Mouse (Mus musculus): ENCODE results near the gene Neurl4. TPM values are rescaled to one million over a fixed set of nuclear protein-coding genes. Genes with fewer than 3 reads are reported as not detected.

The Neurl4 gene
- polyA plus RNA-seq, 1 experiment from 2014 or later = 8.5 TPM

- H3K36me3 ChIP-seq = no peaks in the 10 kb centered on the region
- H3K27ac ChIP-seq (replicated peaks) = no peak overlapping the region
- H3K4me3 ChIP-seq (replicated peaks) = no peak overlapping the region
- no peak overlapping the region for H3K4me2 ChIP-seq (replicated peaks)
- H3K9me3 ChIP-seq (replicated peaks) = no peaks in the 10 kb centered on the region
- no peak overlapping the region for H3K9ac ChIP-seq
- ATAC-seq (ENCODE audit: insufficient number of reproducible peaks, low FRiP score, low TSS enrichment, low read depth) = no peak
- H3K4me1 ChIP-seq = peaks cover 20% of the 10 kb centered on the region
- peaks cover 59% of the 10 kb centered on the region for H3K27me3 ChIP-seq
- 30% methylated on average over 5 of the region's 5 CpGs for WGBS
Observed at GRCm38 (mm10) chr11:69961841-69962240, 61.0 kb downstream of the Neurl4 start.

Small RNA genes lying within 50 kb of the gene (microRNA-seq; reads per million reads assigned to microRNA genes)
- not detected for gene Mir6924 (ENCODE audit: borderline number of aligned reads)

Other genes starting within 250 kb of the Neurl4 start
- 5.2 TPM in 2 replicates for gene Sox15, start 245.8 kb upstream of the Neurl4 start, polyA plus RNA-seq (2015; fragmentation: Nextera tagmentation; extraction: Ambion mirVana)
- 66.5 and 67.3 TPM in 2 replicates for gene Mpdu1, start 238.4 kb upstream of the Neurl4 start, polyA plus RNA-seq (2015; fragmentation: Nextera tagmentation; extraction: Ambion mirVana)
- 26.3 and 28.3 TPM in 2 replicates for gene Cd68, start 234.9 kb upstream of the Neurl4 start, polyA plus RNA-seq (2015; fragmentation: Nextera tagmentation; extraction: Ambion mirVana)
- gene Eif4a1, start 228.6 kb upstream of the Neurl4 start, polyA plus RNA-seq (2015; fragmentation: Nextera tagmentation; extraction: Ambion mirVana) = 447 and 512 TPM in 2 replicates
- gene Senp3, start 219.0 kb upstream of the Neurl4 start, polyA plus RNA-seq (2015; fragmentation: Nextera tagmentation; extraction: Ambion mirVana) = 83.7 and 90.5 TPM in 2 replicates
- 1.0 and 1.1 TPM in 2 replicates for gene Tnfsf13, start 215.3 kb upstream of the Neurl4 start, polyA plus RNA-seq (2015; fragmentation: Nextera tagmentation; extraction: Ambion mirVana)
- 11.9 and 13.3 TPM in 2 replicates for gene Tnfsf12, start 205.2 kb upstream of the Neurl4 start, polyA plus RNA-seq (2015; fragmentation: Nextera tagmentation; extraction: Ambion mirVana)
- 4.0 and 6.0 TPM in 2 replicates for gene Tnfsfm13, start 205.0 kb upstream of the Neurl4 start, polyA plus RNA-seq (2015; fragmentation: Nextera tagmentation; extraction: Ambion mirVana)
- gene Polr2a, start 142.4 kb upstream of the Neurl4 start, polyA plus RNA-seq (2015; fragmentation: Nextera tagmentation; extraction: Ambion mirVana) = 24.3 and 28.2 TPM in 2 replicates
- gene Slc35g3, start 139.1 kb upstream of the Neurl4 start, polyA plus RNA-seq (2015; fragmentation: Nextera tagmentation; extraction: Ambion mirVana) = 0.15 and 0.18 TPM in 2 replicates
- 5.7 and 6.1 TPM in 2 replicates for gene Zbtb4, start 135.2 kb upstream of the Neurl4 start, polyA plus RNA-seq (2015; fragmentation: Nextera tagmentation; extraction: Ambion mirVana)
- 29.3 and 38.6 TPM in 2 replicates for gene Chrnb1, start 105.1 kb upstream of the Neurl4 start, polyA plus RNA-seq (2015; fragmentation: Nextera tagmentation; extraction: Ambion mirVana)
- gene Fgf11, start 99.2 kb upstream of the Neurl4 start, polyA plus RNA-seq (2015; fragmentation: Nextera tagmentation; extraction: Ambion mirVana) = 4.1 and 4.4 TPM in 2 replicates
- gene Tmem102, start 95.4 kb upstream of the Neurl4 start, polyA plus RNA-seq (2015; fragmentation: Nextera tagmentation; extraction: Ambion mirVana) = 7.5 and 10.0 TPM in 2 replicates
- not detected in 2 replicates for gene Gm39566, start 85.8 kb upstream of the Neurl4 start, polyA plus RNA-seq (2015; fragmentation: Nextera tagmentation; extraction: Ambion mirVana)
- gene Spem2, start 82.6 kb upstream of the Neurl4 start, polyA plus RNA-seq (2015; fragmentation: Nextera tagmentation; extraction: Ambion mirVana) = not detected in 2 replicates
- gene Spem1, start 78.9 kb upstream of the Neurl4 start, polyA plus RNA-seq (2015; fragmentation: Nextera tagmentation; extraction: Ambion mirVana) = 0.16 and 0.38 TPM in 2 replicates
- gene Nlgn2, start 63.3 kb upstream of the Neurl4 start, polyA plus RNA-seq (2015; fragmentation: Nextera tagmentation; extraction: Ambion mirVana) = 10.6 and 11.6 TPM in 2 replicates
- gene Tmem256, start 62.6 kb upstream of the Neurl4 start, polyA plus RNA-seq (2015; fragmentation: Nextera tagmentation; extraction: Ambion mirVana) = 388 and 399 TPM in 2 replicates
- gene Plscr3, start 54.7 kb upstream of the Neurl4 start, polyA plus RNA-seq (2015; fragmentation: Nextera tagmentation; extraction: Ambion mirVana) = 126 and 148 TPM in 2 replicates
- 6.9 TPM in 2 replicates for gene Tnk1, start 42.3 kb upstream of the Neurl4 start, polyA plus RNA-seq (2015; fragmentation: Nextera tagmentation; extraction: Ambion mirVana)
- gene Tmem95, start 23.1 kb upstream of the Neurl4 start, polyA plus RNA-seq (2015; fragmentation: Nextera tagmentation; extraction: Ambion mirVana) = 0.35 and 0.47 TPM in 2 replicates
- 13.8 and 18.1 TPM in 2 replicates for gene Kctd11, start 19.7 kb upstream of the Neurl4 start, polyA plus RNA-seq (2015; fragmentation: Nextera tagmentation; extraction: Ambion mirVana)
- 1.8 and 2.3 TPM in 2 replicates for gene Acap1, start 5.5 kb upstream of the Neurl4 start, polyA plus RNA-seq (2015; fragmentation: Nextera tagmentation; extraction: Ambion mirVana)
- gene 2810408A11Rik, start 85 bp upstream of the Neurl4 start, polyA plus RNA-seq (2015; fragmentation: Nextera tagmentation; extraction: Ambion mirVana) = 8.7 and 9.4 TPM in 2 replicates
- 84.5 and 85.1 TPM in 2 replicates for gene Gps2, start 12.8 kb downstream of the Neurl4 start, polyA plus RNA-seq (2015; fragmentation: Nextera tagmentation; extraction: Ambion mirVana)
- 1,531 and 1,570 TPM in 2 replicates for gene Eif5a, start 20.9 kb downstream of the Neurl4 start, polyA plus RNA-seq (2015; fragmentation: Nextera tagmentation; extraction: Ambion mirVana)
- gene Ybx2, start 34.7 kb downstream of the Neurl4 start, polyA plus RNA-seq (2015; fragmentation: Nextera tagmentation; extraction: Ambion mirVana) = 2.7 and 6.2 TPM in 2 replicates
- gene Slc2a4, start 47.1 kb downstream of the Neurl4 start, polyA plus RNA-seq (2015; fragmentation: Nextera tagmentation; extraction: Ambion mirVana) = 21.1 and 21.7 TPM in 2 replicates
- gene Cldn7, start 63.7 kb downstream of the Neurl4 start, polyA plus RNA-seq (2015; fragmentation: Nextera tagmentation; extraction: Ambion mirVana) = 37.5 and 57.4 TPM in 2 replicates
- gene Ctdnep1, start 80.1 kb downstream of the Neurl4 start, polyA plus RNA-seq (2015; fragmentation: Nextera tagmentation; extraction: Ambion mirVana) = 31.6 and 34.9 TPM in 2 replicates
- 112 and 113 TPM in 2 replicates for gene Elp5, start 81.4 kb downstream of the Neurl4 start, polyA plus RNA-seq (2015; fragmentation: Nextera tagmentation; extraction: Ambion mirVana)
- 543 and 559 TPM in 2 replicates for gene Gabarap, start 90.1 kb downstream of the Neurl4 start, polyA plus RNA-seq (2015; fragmentation: Nextera tagmentation; extraction: Ambion mirVana)
- 77.8 and 83.0 TPM in 2 replicates for gene Phf23, start 94.7 kb downstream of the Neurl4 start, polyA plus RNA-seq (2015; fragmentation: Nextera tagmentation; extraction: Ambion mirVana)
- gene Dvl2, start 99.5 kb downstream of the Neurl4 start, polyA plus RNA-seq (2015; fragmentation: Nextera tagmentation; extraction: Ambion mirVana) = 47.3 and 52.3 TPM in 2 replicates
- 95.6 and 97.7 TPM in 2 replicates for gene Acadvl, start 114.3 kb downstream of the Neurl4 start, polyA plus RNA-seq (2015; fragmentation: Nextera tagmentation; extraction: Ambion mirVana)
- 11.4 and 14.4 TPM in 2 replicates for gene Dlg4, start 115.9 kb downstream of the Neurl4 start, polyA plus RNA-seq (2015; fragmentation: Nextera tagmentation; extraction: Ambion mirVana)
- gene Asgr1, start 153.0 kb downstream of the Neurl4 start, polyA plus RNA-seq (2015; fragmentation: Nextera tagmentation; extraction: Ambion mirVana) = 0.24 and 0.27 TPM in 2 replicates
- 0.12 and 0.26 TPM in 2 replicates for gene Asgr2, start 191.6 kb downstream of the Neurl4 start, polyA plus RNA-seq (2015; fragmentation: Nextera tagmentation; extraction: Ambion mirVana)
- 0.42 and 2.1 TPM in 2 replicates for gene Mgl2, start 229.3 kb downstream of the Neurl4 start, polyA plus RNA-seq (2015; fragmentation: Nextera tagmentation; extraction: Ambion mirVana)